17 mouse cellular contexts compared by ENCODE assay signal in genomic region chr9:92717176-92717575, GRCm38 (mm10).
DNase-seq lines count a peak whose midpoint lies in the region; ATAC-seq and TF ChIP-seq lines count a peak whose summit lies in the region.
"Had no signal": no experiment of that assay in that cellular context is flagged by ENCODE, and none has a peak within 500 bp of the region (broad histone marks: within the 10 kb centered on the region; RNA-seq: fewer than 3 reads in every experiment).

No protein-coding gene starts in this region.

- peak; percentile 88 for DNase-seq in brain, embryonic 14.5 days (ENCODE audit: low read depth)
- DNase-seq in embryo, embryonic 9.5 days (ENCODE audit: extremely low spot score): peak; percentile 5
- peak; percentile 57 for DNase-seq in hindbrain, embryonic 11.5 days (ENCODE audit: low spot score)
- DNase-seq in adrenal gland, adult (ENCODE audit: inconsistent age in 2 of 2, low spot score in 1 of 2): no peak
- DNase-seq in left cerebral cortex, postnatal 4 days: no peak
- DNase-seq: adrenal gland, postnatal 36 days; cerebellum, postnatal 25 days; heart, postnatal 10 days; kidney, postnatal 14 days; layer of hippocampus, postnatal 36 days; lung, adult 2 months; right cerebral cortex, adult 18-20 months had no signal

- peak overlapping the region; percentile 67 for H3K27ac ChIP-seq in hindbrain, embryonic 11.5 days (ENCODE audit: low read depth, low read length)
- 0 out of 2 replicates have a peak overlapping the region, but pooled peaks have one; percentile 2 for H3K27ac ChIP-seq in midbrain, embryonic 15.5 days
- H3K27ac ChIP-seq: macrophage had no signal

- H3K9me3 ChIP-seq in hindbrain, embryonic 11.5 days (ENCODE audit: control insufficient read depth, low read length): no peaks in the 10 kb centered on the region
- no peaks in the 10 kb centered on the region for H3K9me3 ChIP-seq in midbrain, embryonic 15.5 days

- H3K4me1 ChIP-seq in hindbrain, embryonic 11.5 days (replicated peaks; ENCODE audit: control insufficient read depth, insufficient read depth, low read length): no peaks in the 10 kb centered on the region
- peaks cover 8% of the 10 kb centered on the region for H3K4me1 ChIP-seq in midbrain, embryonic 15.5 days

- no peaks in the 10 kb centered on the region for H3K36me3 ChIP-seq in hindbrain, embryonic 11.5 days (ENCODE audit: control insufficient read depth, insufficient read depth, low read length)
- no peaks in the 10 kb centered on the region for H3K36me3 ChIP-seq in midbrain, embryonic 15.5 days (replicated peaks)

- WGBS in hindbrain, embryonic 11.5 days: 26% methylated on average over 6 of the region's 6 CpGs
- WGBS in midbrain, embryonic 15.5 days: 16% methylated on average over 6 of the region's 6 CpGs

- no peak overlapping the region for H3K4me3 ChIP-seq in hindbrain, embryonic 11.5 days (ENCODE audit: low read depth, low read length)
- no peak overlapping the region for H3K4me3 ChIP-seq in midbrain, embryonic 15.5 days
- H3K4me3 ChIP-seq: myocyte had no signal

- intact Hi-C loops in left cerebral cortex, postnatal 4 days (cut with DNase I): no loop called here

- no peak overlapping the region for H3K9ac ChIP-seq in hindbrain, embryonic 11.5 days (ENCODE audit: low read depth, low read length)
- no peak overlapping the region for H3K9ac ChIP-seq in midbrain, embryonic 15.5 days

- no peak for TF ChIP-seq CTCF in brain, embryonic 14.5 days (IDR thresholded peaks at IDR 0.05; ENCODE audit: borderline replicate concordance, extremely low read depth, insufficient read depth, insufficient read length)

- TF ChIP-seq POLR2A in brain, embryonic 14.5 days (IDR thresholded peaks at IDR 0.05; ENCODE audit: borderline replicate concordance, extremely low read depth, insufficient read depth, insufficient read length, poor library complexity, severe bottlenecking): no peak

- no peak overlapping the region for H3K4me2 ChIP-seq in hindbrain, embryonic 11.5 days (replicated peaks; ENCODE audit: low read depth, low read length)
- peak overlapping the region; percentile 23; the same call in 1 of the 2 replicates for H3K4me2 ChIP-seq in midbrain, embryonic 15.5 days

- ATAC-seq in hindbrain, embryonic 11.5 days (ENCODE audit: low FRiP score): peak; percentile 96
- peak; percentile 92 for ATAC-seq in midbrain, embryonic 15.5 days (replicated peaks)
- no peak for ATAC-seq in megakaryocyte progenitor cell, adult 5-6 weeks (replicated peaks; ENCODE audit: poor library complexity)
- ATAC-seq: intestine, embryonic 16.5 days had no signal

- H3K27me3 ChIP-seq in hindbrain, embryonic 11.5 days (ENCODE audit: control insufficient read depth, insufficient read depth, low read length): no peaks in the 10 kb centered on the region
- H3K27me3 ChIP-seq in midbrain, embryonic 15.5 days (replicated peaks): no peaks in the 10 kb centered on the region

Comparison
In these comparisons a context has a peak if more than half of its experiments do, and no peak if none do; other contexts are left out.
1. DNase-seq: peak in brain, embryonic 14.5 days (single experiment), embryo, embryonic 9.5 days (single experiment) and hindbrain, embryonic 11.5 days (single experiment); none in adrenal gland, adult (0 of 2) and left cerebral cortex, postnatal 4 days (single experiment).